ENCODE assay signal across 8 mouse cellular contexts in the genomic region with DNA sequence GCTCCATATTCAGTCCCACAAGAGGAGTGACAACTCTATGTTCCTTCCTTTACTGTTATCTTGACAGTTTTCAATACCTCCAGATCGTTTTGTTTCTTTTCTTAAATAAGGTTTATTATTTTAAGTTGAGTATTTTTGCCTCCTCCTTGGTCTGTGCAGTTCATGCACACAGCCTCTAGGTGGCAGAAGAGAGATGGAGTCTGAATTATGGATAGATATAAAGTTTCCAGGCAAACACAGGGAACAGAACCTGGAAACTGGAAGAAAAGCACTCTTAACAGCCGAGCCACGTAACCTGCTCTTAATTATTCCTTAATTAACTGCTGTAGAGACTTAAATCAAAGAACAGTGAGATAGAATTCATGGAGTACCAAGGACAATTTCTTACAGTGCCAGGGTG.
DNase-seq lines count a peak whose midpoint lies in the region; ATAC-seq and TF ChIP-seq lines count a peak whose summit lies in the region.
"Not testable (repeated sequence)": the region's sequence is repeated elsewhere in the genome, so short reads cannot be mapped to it uniquely, and the experiment has no call there.

No protein-coding gene starts in this region.

- peak; percentile 74 for ATAC-seq in megakaryocyte progenitor cell, adult 5-6 weeks (replicated peaks; ENCODE audit: poor library complexity)

- H3K36me3 ChIP-seq in CH12.LX (replicated peaks in 1 of 2; ENCODE audit: control insufficient read depth in 1 of 2, insufficient read depth in 1 of 2, low read length in 1 of 2); heart, adult 2 months (ENCODE audit: control insufficient read depth, insufficient read depth, low read length): not testable (repeated sequence)

- peak; percentile 62 for TF ChIP-seq RAD21 in CH12.LX (IDR thresholded peaks at IDR 0.05; ENCODE audit: low read depth, low read length)

- not testable (repeated sequence) for H3K9ac ChIP-seq in CH12.LX (ENCODE audit: insufficient read depth, low read depth); heart, adult 2 months (ENCODE audit: low read depth, low read length)

- H3K9me3 ChIP-seq in CH12.LX (replicated peaks; ENCODE audit: low read length) = not testable (repeated sequence)

- dilution Hi-C loops in CH12.LX (cut with MboI; ENCODE audit: extremely low pct_ligation_motif_present, extremely low pct_unique_long_range_greater_than_20kb, low sequenced_read_pairs) = not testable (repeated sequence)

- H3K79me2 ChIP-seq in CH12.LX (replicated peaks; ENCODE audit: control insufficient read depth, extremely low read depth, insufficient read depth, poor library complexity, severe bottlenecking); heart, adult 2 months (replicated peaks; ENCODE audit: control insufficient read depth, insufficient read depth, low read length): not testable (repeated sequence)

- TF ChIP-seq POLR2A in CH12.LX (IDR thresholded peaks at IDR 0.05; ENCODE audit: low read depth, low read length); heart, adult 2 months (IDR thresholded peaks at IDR 0.05; ENCODE audit: insufficient read depth, low read depth, low read length): not testable (repeated sequence)

- H3K4me3 ChIP-seq in CH12.LX (replicated peaks in 1 of 3; ENCODE audit: low read depth in 2 of 3, low read length in 2 of 3, poor library complexity in 1 of 3); heart, adult 2 months; left cerebral cortex, adult 2 months: not testable (repeated sequence)

- WGBS in heart, adult 2 months = 20% methylated on average over 3 of the region's 3 CpGs

- TF ChIP-seq EP300 in CH12.LX (IDR thresholded peaks at IDR 0.05; ENCODE audit: low read length); heart, adult 2 months (IDR thresholded peaks at IDR 0.05; ENCODE audit: insufficient read depth, low read depth, low read length): not testable (repeated sequence)

- in situ Hi-C loops in CH12.LX (cut with MboI; ENCODE audit: low pct_ligation_motif_present, low pct_unique_long_range_greater_than_20kb, low sequenced_read_pairs) = loop anchor here (25.0 kb wide), 1 partner anchor 329 kb away; a partner anchor contains a TSS

- H3K4me1 ChIP-seq in CH12.LX (ENCODE audit: control insufficient read depth in 1 of 2, insufficient read depth in 2 of 2); heart, adult 2 months (ENCODE audit: control insufficient read depth, insufficient read depth, low read length): not testable (repeated sequence)

- not testable (repeated sequence) for H3K4me2 ChIP-seq in CH12.LX (ENCODE audit: insufficient read depth, low read depth, poor library complexity, severe bottlenecking)

- peak; percentile 23 for DNase-seq in CH12.LX (ENCODE audit: extremely low read depth)
- DNase-seq in brain, adult 2 months (ENCODE audit: low read depth, low spot score) = peak; percentile 51
- DNase-seq in embryo, embryonic 10 days (ENCODE audit: low spot score) = peak; percentile 50
- DNase-seq in heart, adult 2 months = not testable (repeated sequence)
- peak; percentile 13 to 30 for DNase-seq in kidney, adult 8-10 months
- peak in 1 of 2 experiments; percentile 16 for DNase-seq in left cerebral cortex, adult 2 months (ENCODE audit: extremely low spot score in 1 of 2, low spot score in 2 of 2)
- DNase-seq in right cerebral cortex, postnatal 14 days = peak; percentile 13

- not testable (repeated sequence) for H3K27ac ChIP-seq in CH12.LX (ENCODE audit: insufficient read depth, low read depth); heart, adult 2 months; left cerebral cortex, adult 2 months

- H3K27me3 ChIP-seq in CH12.LX (replicated peaks); heart, adult 2 months (ENCODE audit: control insufficient read depth, insufficient read depth, low read length): not testable (repeated sequence)

- intact Hi-C loops in heart, adult 2 months (cut with DNase I) = loop anchor here (2.0 kb wide), 1 partner anchor 328 kb away; no protein-coding TSS in a partner anchor
- intact Hi-C loops in left cerebral cortex, adult 2 months (cut with DNase I) = not testable (repeated sequence)

- TF ChIP-seq CTCF in CH12.LX (conservative IDR thresholded peaks at IDR 0.05 in 1 of 2, IDR thresholded peaks at IDR 0.05 in 1 of 2; ENCODE audit: low read depth in 2 of 2, low read length in 2 of 2) = peak; percentile 56 to 71
- TF ChIP-seq CTCF in heart, adult 2 months (IDR thresholded peaks at IDR 0.05) = peak; percentile 86
- peak; percentile 83 for TF ChIP-seq CTCF in left cerebral cortex, adult 2 months (IDR thresholded peaks at IDR 0.05)

TF ChIP-seq in CH12.LX, 34 proteins besides CTCF, POLR2A, EP300 and RAD21:
- TF ChIP-seq SMC3 (IDR thresholded peaks at IDR 0.05; ENCODE audit: low read depth, low read length) = peak; percentile 51
